Mouse (Mus musculus) megakaryocyte-erythroid progenitor cell, adult 5-6 weeks (primary cell): ENCODE results near the gene Pwwp2b. TPM values are rescaled to one million over a fixed set of nuclear protein-coding genes. Genes with fewer than 3 reads are reported as not detected.

ENCODE experiments used
- ATAC-seq: replicated peaks from 2 replicates; pipeline ENCODE4 v1.8.0; 2016; ENCODE audit warnings: mild to moderate bottlenecking, inconsistent platforms; ENCODE audit not compliant: severe bottlenecking, poor library complexity, low FRiP score, low TSS enrichment
- total RNA-seq, 2 experiments: library from RNA; stranded (forward) in 1 of 2; stranded (reverse) in 1 of 2; fragments of 200-1000, 215-1000 nt in 1 of 2; fragments of >200 nt in 1 of 2; fragmentation: Nextera tagmentation in 1 of 2; gene quantifications; 2 replicates each; pipeline ENCODE4 v1.2.3; 2014 to 2017

Gene Pwwp2b
- total RNA-seq (2014; fragmentation: Nextera tagmentation) (1.4 and 2.4 TPM in 2 replicates), total RNA-seq (2017) (1.1 and 2.1 TPM in 2 replicates)

- peak; percentile 56 for ATAC-seq
Measured at GRCm38 (mm10) chr7:139247881-139248614, at the start of gene Pwwp2b. Pwwp2b (plus strand) TSS chr7:139248482.

DNA sequence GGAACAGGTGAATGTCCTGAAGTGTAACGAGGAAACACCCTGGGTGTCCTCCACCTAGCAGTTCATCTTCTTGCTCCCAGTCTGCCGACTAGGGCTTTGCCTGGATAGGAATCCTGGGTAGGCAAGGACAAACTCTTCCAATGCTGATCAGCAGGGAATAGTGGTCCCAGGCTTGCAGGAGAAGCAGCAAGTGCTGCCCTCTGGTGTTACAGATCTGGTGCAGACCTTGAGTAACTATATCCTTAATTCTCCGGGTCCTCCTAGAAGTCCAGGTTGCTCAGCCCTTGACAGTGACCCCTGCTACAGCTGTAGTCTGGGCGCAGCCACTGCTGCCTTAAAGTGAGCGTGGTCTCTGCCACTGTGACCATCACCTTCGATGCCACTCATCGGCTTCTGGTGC, 48.2 kb upstream of the Pwwp2b start:
- ATAC-seq: peak; percentile 70

DNA sequence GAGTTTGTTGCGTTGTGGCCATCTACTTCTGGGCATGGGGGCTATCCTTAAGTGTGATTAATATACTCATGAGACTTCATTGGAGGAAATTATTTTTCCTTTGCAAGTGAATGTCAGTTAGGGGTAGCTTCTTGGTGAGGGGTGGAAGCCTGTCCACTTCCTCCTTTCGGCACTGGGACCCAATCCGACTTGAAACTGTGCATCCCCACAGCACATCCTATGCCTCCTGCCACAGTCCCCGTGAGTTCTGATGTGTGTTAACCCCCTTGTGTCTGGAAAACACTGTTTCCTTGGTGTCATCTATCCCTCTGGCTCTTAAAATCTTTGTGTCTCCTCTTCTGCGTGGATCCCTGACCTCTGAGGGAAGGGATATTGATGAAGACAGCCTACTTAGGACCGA, 47.1 kb upstream of the Pwwp2b start:
- ATAC-seq: no peak

GRCm38 (mm10) chr7:139208023-139208772, 40.1 kb upstream of the Pwwp2b start:
- peak; percentile 77 for ATAC-seq

DNA sequence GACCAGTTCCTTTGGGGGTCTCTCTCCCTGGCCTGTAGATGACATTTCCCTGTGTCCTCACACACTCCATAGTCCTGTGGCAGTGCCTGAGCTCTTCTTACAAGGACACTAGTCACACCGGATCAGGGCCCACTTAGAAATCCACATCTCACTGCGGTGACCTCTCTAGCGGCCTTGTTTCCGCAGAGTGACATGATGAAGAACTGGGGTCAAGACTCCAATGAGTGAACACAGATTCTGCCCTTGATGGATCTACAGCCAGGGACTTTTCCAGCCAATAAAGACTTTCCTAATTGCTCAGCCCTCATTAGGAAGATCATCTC, 39.5 kb upstream of the Pwwp2b start:
- no peak for ATAC-seq

DNA sequence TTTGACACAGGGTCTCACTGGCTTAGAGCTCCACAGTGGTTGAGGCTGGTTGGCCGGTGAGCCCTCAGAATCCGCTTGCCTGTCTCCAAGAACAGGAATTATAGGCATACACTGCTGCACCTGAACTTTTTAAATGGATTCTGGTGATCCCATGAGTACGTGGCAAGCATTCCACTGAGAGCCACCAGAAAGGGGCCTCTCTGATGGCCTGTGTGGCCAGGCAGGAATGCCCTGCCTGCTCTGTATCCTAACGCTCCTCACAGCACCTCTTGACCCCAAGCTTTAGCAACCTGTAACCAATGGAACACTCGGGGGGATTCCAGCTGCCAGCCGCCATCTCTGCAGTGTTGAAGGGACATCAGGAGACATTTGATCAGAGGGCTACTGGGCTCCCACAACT, 36.5 kb upstream of the Pwwp2b start:
- ATAC-seq: no peak

DNA sequence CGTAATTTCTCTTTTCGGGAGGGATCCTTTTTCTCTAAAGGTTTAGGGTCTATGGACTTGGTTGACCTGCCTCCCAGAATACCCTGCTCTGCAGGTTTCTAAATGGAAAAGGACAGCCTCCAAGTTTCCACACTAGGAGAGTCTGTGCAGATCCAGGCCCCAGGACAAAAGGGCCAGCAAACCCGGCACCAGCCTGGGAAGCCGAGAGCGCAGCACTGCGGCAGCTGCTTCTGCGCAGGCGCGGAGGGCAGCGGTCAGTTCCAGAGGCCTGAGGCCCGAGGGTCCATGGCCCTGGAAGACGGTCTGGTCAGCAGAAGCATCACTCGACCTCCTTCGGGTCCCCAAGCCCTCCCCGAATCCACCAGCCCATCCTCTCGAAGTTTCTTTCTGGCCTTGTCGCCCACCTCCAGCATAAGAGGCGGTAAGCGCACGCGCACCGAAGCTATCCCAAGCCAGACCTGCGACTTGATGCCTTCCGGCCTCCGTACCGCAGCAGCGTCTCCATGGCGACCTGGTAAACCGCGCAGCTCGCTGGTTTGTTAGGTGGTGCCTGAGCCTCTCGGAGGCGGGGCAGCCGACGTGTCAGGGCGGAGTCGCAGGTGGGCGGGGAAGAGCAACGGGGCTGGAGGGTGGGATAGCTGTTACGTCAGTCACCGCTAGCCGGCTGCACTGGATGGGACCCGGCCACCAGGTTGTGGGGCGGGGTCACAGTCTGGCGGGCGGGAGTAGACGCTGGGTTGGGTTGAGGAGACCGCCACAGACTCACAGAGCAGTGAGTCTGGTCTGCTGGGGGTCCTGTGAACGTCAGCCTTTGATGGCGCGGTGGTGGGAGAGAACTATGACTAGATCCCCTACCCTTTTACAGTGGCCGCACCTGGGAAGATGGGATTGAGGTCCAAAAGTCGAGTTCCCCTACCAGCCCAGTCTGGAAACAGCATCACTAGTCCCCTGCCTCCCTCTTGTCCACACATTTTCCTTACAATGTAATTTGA, 35.2 kb upstream of the Pwwp2b start, which contains the start of the genes Lrrc27 and Stk32c:
Gene Lrrc27 (plus strand): TSS at position 235 of the 992 bp plus-strand sequence.
Gene Stk32c (minus strand): TSS at position 554 of the 992 bp plus-strand sequence.
- ATAC-seq: peak; percentile 98

GRCm38 (mm10) chr7:139213751-139214150, 34.5 kb upstream of the Pwwp2b start:
- no peak for ATAC-seq

DNA sequence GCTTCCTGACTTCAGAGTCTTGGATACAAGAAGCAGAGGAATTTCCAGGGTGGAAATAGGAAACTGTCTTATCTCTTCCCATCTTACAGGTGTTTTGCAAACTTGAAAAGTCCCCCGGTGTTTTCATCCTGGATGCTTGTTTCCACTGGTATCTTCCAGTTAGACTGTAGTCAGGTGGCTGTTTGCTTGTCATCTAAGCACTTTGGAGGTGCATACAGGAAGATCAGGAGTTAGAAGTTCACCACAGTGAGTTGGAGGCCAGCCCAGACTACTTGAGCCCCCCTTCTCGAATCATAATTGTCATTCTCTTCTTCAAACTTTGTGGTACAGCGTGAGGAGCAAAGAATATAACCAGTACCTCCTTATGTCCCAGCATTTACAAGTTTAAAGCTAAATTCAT, 34.1 kb upstream of the Pwwp2b start:
- no peak for ATAC-seq

DNA sequence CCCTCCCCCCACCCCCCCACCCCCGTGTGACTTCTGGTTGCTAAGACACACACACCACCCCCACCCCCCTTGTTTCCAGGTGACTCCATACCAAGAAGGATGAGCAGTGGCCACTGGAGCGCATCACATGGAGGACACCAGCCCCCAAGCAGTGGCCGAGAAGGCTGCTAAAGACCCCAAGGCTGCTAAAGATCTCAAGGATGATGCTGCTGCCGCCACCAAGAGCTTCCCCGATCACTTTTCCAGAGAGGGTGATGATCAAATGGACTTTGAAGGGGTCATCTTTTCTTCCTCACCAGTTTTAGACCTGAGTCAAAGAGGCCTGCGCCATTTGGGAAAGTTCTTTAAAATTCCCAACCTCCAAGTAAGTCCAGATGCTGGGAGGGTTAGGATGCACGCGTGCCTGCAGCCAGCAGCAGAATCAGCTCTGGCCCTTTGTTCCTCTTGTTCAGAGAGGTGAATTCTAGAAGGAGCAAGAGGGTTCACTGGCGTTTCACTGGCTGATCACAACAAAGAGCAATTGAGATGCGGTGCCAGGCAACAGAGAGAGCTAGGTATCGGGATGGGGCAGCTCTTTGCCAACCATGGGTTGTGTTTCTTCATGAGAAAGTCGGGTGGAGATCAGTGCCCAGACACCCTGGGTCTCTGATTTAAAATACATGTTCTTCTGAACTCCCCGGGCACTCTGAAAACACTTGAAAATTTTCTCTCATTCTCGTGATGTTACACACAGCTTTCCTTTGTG, 33.5 kb upstream of the Pwwp2b start:
- no peak for ATAC-seq

- no peak for ATAC-seq
Measured at GRCm38 (mm10) chr7:139215516-139215915, 32.8 kb upstream of the Pwwp2b start.

- no peak for ATAC-seq
Measured at GRCm38 (mm10) chr7:139215946-139216345, 32.3 kb upstream of the Pwwp2b start.

DNA sequence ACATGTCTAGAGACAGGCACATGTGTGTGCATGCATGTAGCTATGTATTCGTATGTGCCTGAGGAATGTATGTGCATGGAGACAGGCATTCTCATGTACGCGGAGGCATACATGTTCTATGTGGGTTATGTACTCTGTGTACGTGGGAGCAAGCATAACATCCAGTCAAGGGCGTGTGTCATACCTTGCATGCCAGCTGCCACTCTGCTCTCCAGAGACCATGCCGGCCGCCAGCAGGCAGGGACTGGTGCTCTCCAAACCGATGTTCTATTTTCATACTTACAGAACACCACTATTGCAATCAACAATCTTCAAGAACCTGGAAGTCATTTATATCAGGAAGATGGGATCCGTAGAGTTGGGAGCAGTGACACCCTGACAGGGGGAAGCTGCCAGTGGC, 31.8 kb upstream of the Pwwp2b start:
- no peak for ATAC-seq

DNA sequence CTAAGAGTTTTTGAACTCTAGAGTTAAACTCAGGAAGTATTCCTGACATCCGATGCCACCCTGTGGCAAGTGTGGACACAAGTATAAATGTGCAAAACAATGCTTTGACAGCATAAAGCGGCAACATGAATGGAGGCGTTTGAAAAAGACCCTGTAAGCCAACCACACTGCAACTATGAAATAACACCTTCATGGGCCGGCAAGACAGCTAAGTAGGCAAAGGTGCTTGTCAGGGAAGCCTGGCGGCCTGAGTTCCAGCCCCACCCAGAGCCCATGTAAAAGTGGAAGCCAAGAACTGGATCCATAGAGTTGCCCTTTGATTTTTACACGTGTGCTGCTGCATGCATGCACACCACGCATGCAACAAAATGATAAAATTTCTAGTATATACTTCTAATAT, 31.2 kb upstream of the Pwwp2b start:
- ATAC-seq: no peak

GRCm38 (mm10) chr7:139218641-139219415, 29.5 kb upstream of the Pwwp2b start:
- no peak for ATAC-seq

DNA sequence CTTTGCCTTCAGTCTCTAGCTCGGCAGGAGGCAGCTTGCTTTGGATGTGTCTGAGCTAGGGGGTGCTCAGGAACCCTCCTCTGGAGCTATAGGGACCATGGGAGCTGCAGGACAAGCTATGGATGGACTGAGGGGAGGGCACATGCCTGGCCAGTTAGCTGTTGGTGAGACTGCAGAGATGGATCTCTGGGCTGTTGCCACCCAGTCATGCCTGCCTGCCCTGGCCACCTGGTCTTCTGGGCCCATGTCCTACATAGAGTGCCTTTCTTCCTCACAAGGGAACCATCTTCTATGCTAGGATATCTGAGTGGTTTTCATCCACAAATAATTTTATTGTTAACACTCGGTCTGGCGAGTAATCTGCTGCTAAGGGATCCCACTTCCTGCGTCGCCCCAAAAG, 28.8 kb upstream of the Pwwp2b start:
- ATAC-seq: no peak

GRCm38 (mm10) chr7:139220303-139220702, 28.0 kb upstream of the Pwwp2b start:
- ATAC-seq: no peak

DNA sequence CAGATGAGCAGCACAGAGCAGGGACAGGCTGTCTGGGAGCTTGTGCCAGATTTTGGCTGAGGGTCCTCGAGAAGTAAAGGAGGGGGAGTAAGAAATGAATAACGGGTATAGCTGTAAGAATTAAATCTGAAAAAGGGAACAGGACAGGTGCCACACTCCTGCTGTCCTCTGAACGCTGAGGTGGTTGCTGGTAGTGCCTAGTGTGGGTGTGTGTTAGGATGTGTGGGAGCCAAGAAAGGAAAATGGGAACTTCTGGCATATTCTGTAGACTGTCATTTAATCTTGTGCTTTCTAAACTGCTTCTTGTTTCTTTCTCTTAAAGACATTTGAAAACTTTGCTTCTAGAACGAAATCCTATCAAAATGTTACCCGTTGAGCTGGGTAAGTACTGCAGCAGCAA, 27.2 kb upstream of the Pwwp2b start:
- ATAC-seq: no peak
